Comparison of ENCODE assay signal across 15 mouse cellular contexts in the genomic region with DNA sequence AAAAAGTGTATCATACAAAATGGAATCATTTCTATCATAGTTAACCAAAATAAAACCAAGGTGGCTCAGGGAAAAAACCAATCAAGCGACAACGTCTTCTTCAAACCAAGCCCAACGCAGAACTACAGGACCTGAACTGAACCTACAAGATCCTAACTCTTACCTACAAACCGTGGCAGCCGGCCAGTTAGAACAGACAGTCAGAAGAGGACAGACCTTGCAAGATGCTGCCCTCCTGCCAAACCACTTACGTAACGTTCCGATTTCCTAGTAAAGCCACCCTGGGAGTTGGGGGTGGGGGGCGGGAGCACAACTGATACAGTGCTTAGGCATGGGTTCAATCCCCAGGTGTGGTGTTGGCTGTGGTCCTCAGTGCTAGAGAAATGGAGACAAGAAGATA. TPM values are rescaled to one million over a fixed set of nuclear protein-coding genes. Genes with fewer than 3 reads are reported as not detected.
DNase-seq lines count a peak whose midpoint lies in the region; ATAC-seq lines count a peak whose summit lies in the region.
"Had no signal": no experiment of that assay in that cellular context is flagged by ENCODE, and none has a peak within 500 bp of the region (broad histone marks: within the 10 kb centered on the region; RNA-seq: fewer than 3 reads in every experiment).

No protein-coding gene starts in this region.

- no peak overlapping the region for H3K9ac ChIP-seq in hindbrain, embryonic 14.5 days
- H3K9ac ChIP-seq: embryonic facial prominence, embryonic 15.5 days; liver, embryonic 13.5 days; stomach, embryonic 15.5 days had no signal

- no peak overlapping the region for H3K27ac ChIP-seq in hindbrain, embryonic 14.5 days
- H3K27ac ChIP-seq: embryonic facial prominence, embryonic 15.5 days; heart, embryonic 10.5 days; liver, embryonic 13.5 days; macrophage; stomach, embryonic 15.5 days had no signal

- no peaks in the 10 kb centered on the region for H3K4me1 ChIP-seq in hindbrain, embryonic 14.5 days (replicated peaks; ENCODE audit: control insufficient read depth, insufficient read depth, low read length)
- H3K4me1 ChIP-seq: embryonic facial prominence, embryonic 15.5 days; heart, embryonic 10.5 days; liver, embryonic 13.5 days; stomach, embryonic 15.5 days had no signal

- 92% methylated on average over 9 of the region's 9 CpGs for WGBS in hindbrain, embryonic 14.5 days

- intact Hi-C loops in left cerebral cortex, postnatal 10 days (cut with DNase I), result no loop called here

- no peak overlapping the region for H3K4me2 ChIP-seq in hindbrain, embryonic 14.5 days (replicated peaks)
- H3K4me2 ChIP-seq: embryonic facial prominence, embryonic 15.5 days; liver, embryonic 13.5 days; stomach, embryonic 15.5 days had no signal

- DNase-seq in kidney, adult 8-10 months, result peak; percentile 50 to 68
- no peak for DNase-seq in kidney, postnatal 14 days
- DNase-seq in adrenal gland, adult 8-10 months, result peak; percentile 63
- DNase-seq in adrenal gland, postnatal 36 days, result peak; percentile 66 to 67
- peak; percentile 62 for DNase-seq in gonadal fat pad, adult 2 months (ENCODE audit: low read depth)
- no peak for DNase-seq in hindbrain, embryonic 14.5 days (ENCODE audit: low spot score)
- DNase-seq in left cerebral cortex, postnatal 10 days (ENCODE audit: extremely low spot score in 1 of 2, low spot score in 2 of 2), result no peak
- DNase-seq: liver, embryonic 13.5 days; midbrain, embryonic 14.5 days; thymus, postnatal 14 days had no signal

- ATAC-seq in hindbrain, embryonic 14.5 days (ENCODE audit: low FRiP score), result no peak
- ATAC-seq: forebrain, embryonic 14.5 days had no signal

- no peaks in the 10 kb centered on the region for H3K27me3 ChIP-seq in hindbrain, embryonic 14.5 days (ENCODE audit: control insufficient read depth, insufficient read depth, low read length)
- H3K27me3 ChIP-seq: embryonic facial prominence, embryonic 15.5 days; liver, embryonic 13.5 days; stomach, embryonic 15.5 days had no signal

- peaks cover 5% of the 10 kb centered on the region; the same call in 1 of the 2 replicates for H3K36me3 ChIP-seq in hindbrain, embryonic 14.5 days (replicated peaks; ENCODE audit: control insufficient read depth, insufficient read depth)
- H3K36me3 ChIP-seq: embryonic facial prominence, embryonic 15.5 days; liver, embryonic 13.5 days; stomach, embryonic 15.5 days had no signal

- H3K9me3 ChIP-seq in hindbrain, embryonic 14.5 days (ENCODE audit: control insufficient read depth, low read length), result no peaks in the 10 kb centered on the region
- H3K9me3 ChIP-seq: embryonic facial prominence, embryonic 15.5 days; heart, embryonic 10.5 days; liver, embryonic 13.5 days; stomach, embryonic 15.5 days had no signal

- H3K4me3 ChIP-seq in hindbrain, embryonic 14.5 days (replicated peaks; ENCODE audit: low read length), result no peak overlapping the region
- H3K4me3 ChIP-seq: embryonic facial prominence, embryonic 15.5 days; heart, embryonic 10.5 days; liver, embryonic 13.5 days; stomach, embryonic 15.5 days had no signal

RNA-seq across cellular contexts. Expression of gene Msmo1, which starts 33.5 kb away (rescaled TPM):
- 100 to 1,000 TPM; 191 to 284 (median 277) TPM for total RNA-seq in adrenal gland, adult 8-10 months (2022)
- 100 to 1,000 TPM; 255 to 286 TPM for total RNA-seq in adrenal gland, postnatal 36 days (2021)
- 36.9 and 41.2 TPM in 2 replicates for polyA plus RNA-seq in gonadal fat pad, adult 2 months (2012; rRNA removed)
- 180 and 213 TPM in 2 replicates for polyA plus RNA-seq in hindbrain, embryonic 14.5 days (2014; fragmentation: Nextera tagmentation; extraction: Ambion mirVana)
- total RNA-seq in left cerebral cortex, postnatal 10 days (2021), result 100 to 1,000 TPM; 118 to 119 TPM

Comparison
In these comparisons a context has a peak if more than half of its experiments do, and no peak if none do; other contexts are left out.
1. DNase-seq: peak in kidney, adult 8-10 months (2 of 2), adrenal gland, adult 8-10 months (single experiment), adrenal gland, postnatal 36 days (2 of 2) and gonadal fat pad, adult 2 months (single experiment); none in kidney, postnatal 14 days (single experiment), hindbrain, embryonic 14.5 days (single experiment) and left cerebral cortex, postnatal 10 days (0 of 2).